Mouse (Mus musculus) neural tube, embryonic 14.5 days (tissue): ENCODE data around the gene Slx4. TPM values are rescaled to one million over a fixed set of nuclear protein-coding genes. Genes with fewer than 3 reads are reported as not detected.

Experiments
- ATAC-seq: fragments of 200-750 bp; cut with Nextera tagmentation; 2 replicates; pipeline ENCODE4 v1.8.0; 2017; ENCODE audit warnings: low read depth, mild to moderate bottlenecking, moderate TSS enrichment, moderate library complexity
- H3K27ac ChIP-seq: fragments of 300-500 bp; sonication (generic); 2 replicates; pipeline ENCODE4 v1.5.1; 2014; ENCODE audit warnings: low read depth, mild to moderate bottlenecking, control low read depth, low read length, moderate library complexity, mixed read lengths
- H3K27me3 ChIP-seq: fragments of 300-500 bp; sonication (generic); 2 replicates; pipeline ENCODE4 v1.6.1; 2014; ENCODE audit warnings: low read length; ENCODE audit not compliant: control insufficient read depth, insufficient read depth
- H3K36me3 ChIP-seq: fragments of 300-500 bp; sonication (generic); 2 replicates; pipeline ENCODE4 v1.6.1; 2014; ENCODE audit warnings: low read length, mixed read lengths; ENCODE audit not compliant: control insufficient read depth, insufficient read depth
- H3K4me1 ChIP-seq: fragments of 300-500 bp; sonication (generic); 2 replicates; pipeline ENCODE4 v1.6.1; 2014; ENCODE audit warnings: low read length; ENCODE audit not compliant: control insufficient read depth, insufficient read depth
- H3K4me2 ChIP-seq: fragments of 300-500 bp; sonication (generic); 2 replicates; pipeline ENCODE4 v1.6.1; 2014; ENCODE audit warnings: mild to moderate bottlenecking, low read depth, low read length, control low read depth
- H3K4me3 ChIP-seq: fragments of 300-500 bp; sonication (generic); 2 replicates; pipeline ENCODE4 v1.5.1; 2014; ENCODE audit warnings: low read depth, low read length, control low read depth, mixed read lengths
- H3K9ac ChIP-seq: fragments of 300-500 bp; sonication (generic); replicated peaks from 2 replicates; pipeline ENCODE4 v1.6.1; 2014; ENCODE audit warnings: low read depth, mild to moderate bottlenecking, control low read depth, low read length, mixed read lengths
- H3K9me3 ChIP-seq: fragments of 300-500 bp; sonication (generic); 2 replicates; pipeline ENCODE4 v1.6.1; 2016; ENCODE audit warnings: low read length; ENCODE audit not compliant: control insufficient read depth
- WGBS: fragments of 180-500 bp; shearing (Covaris S2); extraction: QIAGEN DNeasy Blood & Tissue Kit; methylation state at CpG from one replicate; pipeline ENCODE4 v1.1.7; 2014; 5-methylcytosine and 5-hydroxymethylcytosine counted together
- polyA plus RNA-seq: library from polyadenylated mRNA; unstranded; fragments of >200 nt; fragmentation: Nextera tagmentation; extraction: Ambion mirVana; gene quantifications from 2 replicates; pipeline ENCODE4 v1.2.1, GENCODE M21; 2014

The Slx4 gene
- 38.0 and 38.8 TPM in 2 replicates for polyA plus RNA-seq

DNA sequence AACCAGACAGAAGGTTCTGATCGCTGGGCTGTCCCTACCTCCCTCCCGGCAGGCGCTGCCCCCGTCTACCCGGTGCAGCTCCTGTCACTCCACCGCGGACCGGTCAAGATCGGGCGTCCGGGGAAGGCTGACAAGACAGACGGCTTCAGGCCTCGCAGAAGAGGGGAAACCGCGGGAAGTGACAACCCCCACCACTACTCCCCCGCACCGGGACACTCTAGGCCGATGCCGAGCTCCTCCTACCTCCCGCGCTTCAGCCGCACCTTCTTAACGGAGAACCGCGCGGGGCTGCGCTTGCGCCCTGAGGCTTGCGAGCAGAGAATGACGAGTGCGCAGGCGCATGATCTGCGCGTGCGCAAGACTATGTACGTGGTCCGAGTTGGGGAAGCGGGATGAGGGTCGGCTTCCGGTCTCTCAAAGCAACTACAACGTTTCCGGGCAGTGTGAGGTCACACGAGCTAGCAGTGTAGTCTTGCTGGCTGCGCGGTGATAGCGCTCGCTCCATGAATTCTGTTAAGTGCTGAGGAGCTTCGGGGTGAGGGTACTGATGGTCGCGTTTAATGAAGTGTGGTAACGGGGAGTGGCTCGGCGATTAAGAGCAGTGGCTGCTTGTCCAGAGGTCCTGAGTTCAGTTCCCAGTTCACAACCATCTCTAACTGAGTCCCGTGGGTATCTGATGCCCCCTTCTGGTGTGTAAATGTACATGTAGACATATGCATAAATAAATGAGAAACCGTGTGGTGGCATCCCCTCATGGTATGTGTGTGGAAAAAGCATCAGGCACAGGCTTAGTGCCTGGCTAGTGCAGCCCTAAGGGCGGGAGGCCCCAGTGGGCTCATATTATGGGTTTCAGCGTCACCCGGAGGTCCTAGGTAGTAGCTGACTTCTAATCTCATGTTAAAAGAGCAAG lies at the start of gene Slx4:
Slx4 (minus strand) TSS at position 282 of the 910 bp plus-strand sequence.
- H3K9me3 ChIP-seq, result no peaks in the 10 kb centered on the region
- 1% methylated on average over 55 of the region's 58 CpGs for WGBS
- H3K36me3 ChIP-seq, result peaks cover 13% of the 10 kb centered on the region
- peak within 1 kb of the TSS; percentile 89 for H3K4me2 ChIP-seq
- peak within 1 kb of the TSS; percentile 80 for H3K9ac ChIP-seq
- peaks cover 10% of the 10 kb centered on the region for H3K4me1 ChIP-seq
- peak within 1 kb of the TSS; percentile 84 for H3K4me3 ChIP-seq
- H3K27ac ChIP-seq, result peak within 1 kb of the TSS; percentile 89
- no peaks in the 10 kb centered on the region for H3K27me3 ChIP-seq
- peak; percentile 97 for ATAC-seq

DNA sequence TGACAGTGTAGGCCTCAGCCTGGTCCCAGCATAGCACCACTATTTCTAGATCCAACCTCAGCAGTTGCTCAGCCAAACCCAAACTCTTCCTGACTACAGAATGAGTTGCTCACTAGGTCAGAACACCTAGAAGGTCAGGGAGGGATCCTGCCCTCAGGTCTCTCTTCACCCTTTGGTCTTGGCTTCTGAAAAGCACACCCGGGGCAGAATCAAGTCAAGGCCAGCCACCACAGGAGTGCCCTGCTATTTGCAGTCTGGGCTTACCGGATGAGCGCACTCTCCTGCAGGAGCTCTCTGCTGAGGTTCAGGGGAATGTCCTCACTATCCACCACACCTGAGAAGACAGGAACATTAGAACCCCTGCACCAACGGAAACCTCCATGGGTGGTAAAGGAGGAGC lies 49.0 kb upstream of the Slx4 start:
- no peaks in the 10 kb centered on the region for H3K27me3 ChIP-seq
- no peak overlapping the region for H3K9ac ChIP-seq
- 94% methylated on average over 4 of the region's 4 CpGs for WGBS
- no peak overlapping the region for H3K4me2 ChIP-seq
- H3K36me3 ChIP-seq, result peaks cover 56% of the 10 kb centered on the region
- no peaks in the 10 kb centered on the region for H3K4me1 ChIP-seq
- H3K9me3 ChIP-seq, result no peaks in the 10 kb centered on the region
- no peak overlapping the region for H3K4me3 ChIP-seq
- ATAC-seq, result no peak
- H3K27ac ChIP-seq, result no peak overlapping the region

DNA sequence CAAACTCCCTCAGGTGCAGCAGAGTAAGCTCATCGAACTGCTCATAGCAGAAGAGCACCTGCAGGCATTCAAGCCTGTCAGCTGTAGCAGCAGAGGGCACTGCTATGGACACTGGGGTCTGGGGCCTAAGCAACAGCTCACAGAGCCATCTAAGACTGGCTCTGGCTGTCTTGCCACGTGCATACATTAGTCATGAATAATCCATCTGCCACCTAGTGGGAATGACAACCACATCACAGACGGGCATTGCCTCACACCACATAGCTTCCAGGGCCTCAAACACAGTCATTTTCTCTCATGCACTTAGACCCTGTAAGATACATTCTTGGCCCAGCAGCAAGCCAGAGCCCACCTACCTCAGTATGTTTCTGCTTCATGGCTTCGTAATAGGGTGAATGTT lies 42.0 kb upstream of the Slx4 start:
- Histone ChIP-seq H3K36me3 (peaks cover 36% of the 10 kb centered on the region), H3K27ac (no peak overlapping the region), H3K9ac (no peak overlapping the region), H3K4me1 (no peaks in the 10 kb centered on the region), H3K9me3 (no peaks in the 10 kb centered on the region), H3K27me3 (no peaks in the 10 kb centered on the region), H3K4me3 (no peak overlapping the region), H3K4me2 (no peak overlapping the region)
- ATAC-seq, result no peak
- 85% methylated on average over 4 of the region's 4 CpGs for WGBS

DNA sequence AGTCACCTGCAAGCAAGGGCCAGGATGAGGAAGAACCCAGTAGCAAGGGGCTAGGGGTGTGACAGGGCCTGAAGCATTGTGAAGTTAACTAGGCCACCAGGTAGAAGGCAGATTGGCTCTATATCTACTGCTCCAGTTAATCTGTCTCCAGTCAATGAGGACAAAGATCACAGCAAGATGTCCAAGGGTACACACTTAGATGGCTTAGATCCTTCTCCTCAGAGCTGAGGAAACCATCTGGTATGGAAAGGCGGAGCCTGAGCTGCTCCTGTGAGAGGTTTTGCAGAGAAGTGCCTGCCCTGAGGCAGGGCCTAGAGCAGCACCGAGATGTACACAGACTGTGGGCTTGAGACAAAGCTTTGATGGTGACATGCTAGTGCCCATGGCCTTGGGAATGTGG lies 40.5 kb upstream of the Slx4 start:
- H3K9ac ChIP-seq, result no peak overlapping the region
- H3K27ac ChIP-seq, result no peak overlapping the region
- H3K4me3 ChIP-seq, result no peak overlapping the region
- H3K4me2 ChIP-seq, result no peak overlapping the region
- 100% methylated on average over 2 of the region's 2 CpGs for WGBS
- no peaks in the 10 kb centered on the region for H3K9me3 ChIP-seq
- no peaks in the 10 kb centered on the region for H3K4me1 ChIP-seq
- H3K36me3 ChIP-seq, result peaks cover 37% of the 10 kb centered on the region
- no peak for ATAC-seq
- H3K27me3 ChIP-seq, result no peaks in the 10 kb centered on the region

DNA sequence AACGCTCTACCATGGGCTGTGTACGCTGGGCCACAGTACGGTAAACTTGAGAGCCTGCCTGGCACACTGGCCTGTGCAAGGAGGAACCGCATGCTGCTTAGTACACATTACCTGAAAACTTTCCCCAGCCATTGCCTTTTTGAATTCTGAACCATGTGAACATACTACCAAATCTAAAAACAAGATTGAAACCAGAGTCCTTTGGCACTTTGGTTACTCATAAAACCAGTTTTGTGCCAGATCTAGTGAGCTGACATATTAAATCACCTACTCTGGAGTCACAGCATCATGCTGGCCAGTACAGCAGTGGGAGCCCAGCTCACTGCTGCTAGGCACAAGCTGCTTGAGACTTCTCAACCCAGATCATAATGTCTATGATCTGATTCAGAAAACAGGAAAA lies 38.1 kb upstream of the Slx4 start:
- H3K27ac ChIP-seq, result no peak overlapping the region
- H3K27me3 ChIP-seq, result no peaks in the 10 kb centered on the region
- no peak overlapping the region for H3K4me2 ChIP-seq
- WGBS, result over 99% methylated on average over 4 of the region's 4 CpGs
- no peaks in the 10 kb centered on the region for H3K4me1 ChIP-seq
- no peak for ATAC-seq
- no peak overlapping the region for H3K9ac ChIP-seq
- H3K9me3 ChIP-seq, result no peaks in the 10 kb centered on the region
- peaks cover 49% of the 10 kb centered on the region for H3K36me3 ChIP-seq
- H3K4me3 ChIP-seq, result no peak overlapping the region

DNA sequence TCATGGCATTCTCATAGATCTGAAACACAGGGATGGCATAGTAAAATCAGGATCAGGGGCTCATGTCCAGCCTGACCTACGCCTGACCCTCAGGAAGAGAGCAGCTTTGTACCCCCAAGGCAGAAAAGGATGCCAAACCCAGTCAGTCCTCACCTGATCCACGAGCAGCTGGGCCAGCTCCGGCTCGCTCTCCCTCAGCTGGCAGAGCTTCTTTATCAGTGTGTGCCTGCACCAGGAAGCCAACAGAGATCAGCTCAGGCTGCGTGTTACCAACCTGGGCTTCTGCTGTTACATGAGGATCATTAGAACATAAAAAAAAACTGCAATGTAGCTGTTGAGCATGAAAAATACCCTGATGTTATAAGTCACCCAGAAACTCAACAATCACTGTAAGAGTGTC lies 36.6 kb upstream of the Slx4 start:
- WGBS, result 93% methylated on average over 5 of the region's 5 CpGs
- no peak for ATAC-seq

DNA sequence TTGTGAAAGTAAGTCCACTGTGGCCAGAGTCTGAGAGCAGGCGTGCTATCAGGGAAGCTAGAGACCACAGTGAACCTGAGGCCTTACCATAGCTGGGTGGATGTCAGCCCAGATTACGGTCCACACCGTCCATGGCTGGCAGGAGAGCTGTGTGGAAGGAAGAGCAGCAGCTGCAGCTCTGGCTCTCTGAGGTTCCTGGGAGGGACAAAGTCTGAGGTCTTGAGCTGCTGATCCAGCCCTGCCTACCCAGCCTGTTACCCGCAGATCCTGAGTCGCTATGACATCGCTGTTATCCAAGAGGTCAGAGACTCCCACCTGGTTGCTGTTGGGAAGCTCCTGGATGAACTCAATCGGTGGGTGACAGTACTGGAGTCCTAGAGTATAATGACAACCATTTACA lies 34.1 kb upstream of the Slx4 start:
- no peak for ATAC-seq
- Histone ChIP-seq H3K4me3 (no peak overlapping the region), H3K27ac (no peak overlapping the region), H3K9me3 (no peaks in the 10 kb centered on the region), H3K36me3 (peaks cover 31% of the 10 kb centered on the region), H3K27me3 (no peaks in the 10 kb centered on the region), H3K9ac (no peak overlapping the region), H3K4me1 (no peaks in the 10 kb centered on the region), H3K4me2 (no peak overlapping the region)
- WGBS, result 95% methylated on average over 7 of the region's 7 CpGs

More for the DNA sequence above, 36.6 kb upstream of the Slx4 start:
- Histone ChIP-seq H3K9me3 (no peaks in the 10 kb centered on the region), H3K36me3 (peaks cover 44% of the 10 kb centered on the region), H3K9ac (no peak overlapping the region), H3K4me3 (no peak overlapping the region), H3K27me3 (no peaks in the 10 kb centered on the region), H3K4me1 (no peaks in the 10 kb centered on the region), H3K4me2 (no peak overlapping the region), H3K27ac (no peak overlapping the region)

DNA sequence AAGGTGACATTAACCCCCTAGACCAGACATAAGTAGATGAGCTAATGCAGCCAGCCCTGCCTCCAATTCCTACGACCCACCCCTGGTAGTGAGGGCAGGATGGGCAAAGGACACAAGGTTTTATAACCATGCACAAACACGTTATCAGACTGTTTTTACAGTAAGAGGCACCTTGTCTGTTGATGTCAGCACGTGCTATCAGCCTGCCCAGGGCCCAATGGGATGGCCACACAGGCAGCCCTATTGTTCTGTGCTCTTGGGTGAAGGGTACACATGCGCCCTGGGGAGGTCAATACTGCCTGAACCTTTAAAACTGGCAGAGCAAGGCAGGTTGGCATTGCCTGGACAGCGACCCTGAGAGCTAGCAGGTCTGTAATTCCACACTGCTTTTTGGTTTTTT lies 33.2 kb upstream of the Slx4 start, which contains the start of gene Dnase1:
Dnase1 (plus strand) TSS at position 136 of the 400 bp plus-strand sequence.
- Histone ChIP-seq H3K9ac (no peak within 1 kb of the TSS), H3K36me3 (peaks cover 28% of the 10 kb centered on the region), H3K27ac (no peak within 1 kb of the TSS), H3K4me1 (no peaks in the 10 kb centered on the region), H3K4me2 (no peak within 1 kb of the TSS), H3K27me3 (no peaks in the 10 kb centered on the region), H3K9me3 (no peaks in the 10 kb centered on the region), H3K4me3 (no peak within 1 kb of the TSS)
- ATAC-seq, result no peak
- 94% methylated on average over 5 of the region's 5 CpGs for WGBS

DNA sequence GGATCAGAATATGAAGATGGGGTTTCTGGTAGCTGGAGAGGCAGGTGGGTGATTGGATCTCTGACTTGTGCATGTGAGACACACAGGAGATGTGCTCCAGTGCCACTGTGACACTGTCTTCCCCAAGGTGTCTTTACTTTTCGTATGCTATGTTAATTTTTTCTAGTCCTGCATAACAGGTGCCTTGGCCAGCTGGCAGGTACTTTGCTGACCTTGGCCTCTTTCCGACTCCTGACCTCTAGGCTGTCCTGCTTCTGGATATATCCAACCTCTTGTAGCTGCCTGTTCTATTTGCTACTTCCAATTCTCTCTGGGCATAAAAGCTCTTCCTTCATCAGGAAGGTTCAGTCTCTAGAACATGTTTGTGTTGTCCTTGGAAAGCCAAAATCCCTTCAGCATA lies 32.0 kb upstream of the Slx4 start:
- no peaks in the 10 kb centered on the region for H3K4me1 ChIP-seq
- H3K27me3 ChIP-seq, result no peaks in the 10 kb centered on the region
- no peak overlapping the region for H3K27ac ChIP-seq
- no peaks in the 10 kb centered on the region for H3K9me3 ChIP-seq
- 81% methylated on average over 2 of the region's 2 CpGs for WGBS
- no peak overlapping the region for H3K4me3 ChIP-seq
- ATAC-seq, result no peak
- peaks cover 28% of the 10 kb centered on the region for H3K36me3 ChIP-seq
- H3K9ac ChIP-seq, result no peak overlapping the region
- no peak overlapping the region for H3K4me2 ChIP-seq
